Mouse (Mus musculus): Measurements from ENCODE around the gene Gm20388. TPM values are rescaled to one million over a fixed set of nuclear protein-coding genes. Genes with fewer than 3 reads are reported as not detected.

The Gm20388 gene
- polyA plus RNA-seq, 1 experiment, result 18.7 TPM

DNA sequence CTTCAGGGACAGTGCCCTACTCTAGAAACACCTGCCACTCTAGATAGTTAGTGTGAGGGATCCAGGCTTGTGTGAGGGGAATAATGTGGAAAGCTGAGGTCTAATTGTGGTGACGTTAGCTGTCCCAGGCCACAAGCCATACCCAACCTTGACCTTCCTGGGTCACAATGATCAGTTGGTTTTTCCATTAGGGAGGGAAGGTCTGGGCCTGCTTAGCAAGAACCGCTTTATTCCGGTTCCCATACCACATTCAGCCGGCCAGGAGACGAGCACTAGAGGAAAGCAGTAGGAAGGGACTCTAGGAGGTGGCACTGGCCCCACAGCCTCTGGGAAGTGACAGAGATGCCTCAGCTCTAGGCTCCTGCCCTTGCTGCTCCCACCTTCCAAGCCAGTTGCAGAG lies 253.4 kb downstream of the Gm20388 start:
- no peaks in the 10 kb centered on the region for H3K27me3 ChIP-seq (ENCODE audit: control insufficient read depth, insufficient read depth, low read length)
- TF ChIP-seq CTCF (IDR thresholded peaks at IDR 0.05; ENCODE audit: borderline replicate concordance, insufficient read depth, low read depth, low read length), result no peak
- H3K4me1 ChIP-seq (ENCODE audit: control insufficient read depth, insufficient read depth, low read length), result peaks cover 61% of the 10 kb centered on the region
- DNase-seq, result no peak
- H3K4me3 ChIP-seq (replicated peaks; ENCODE audit: insufficient read depth, low read depth, low read length), result no peak overlapping the region
- no peak overlapping the region for H3K27ac ChIP-seq (ENCODE audit: insufficient read depth, low read length)
- 91% methylated on average over 5 of the region's 5 CpGs for WGBS

DNA sequence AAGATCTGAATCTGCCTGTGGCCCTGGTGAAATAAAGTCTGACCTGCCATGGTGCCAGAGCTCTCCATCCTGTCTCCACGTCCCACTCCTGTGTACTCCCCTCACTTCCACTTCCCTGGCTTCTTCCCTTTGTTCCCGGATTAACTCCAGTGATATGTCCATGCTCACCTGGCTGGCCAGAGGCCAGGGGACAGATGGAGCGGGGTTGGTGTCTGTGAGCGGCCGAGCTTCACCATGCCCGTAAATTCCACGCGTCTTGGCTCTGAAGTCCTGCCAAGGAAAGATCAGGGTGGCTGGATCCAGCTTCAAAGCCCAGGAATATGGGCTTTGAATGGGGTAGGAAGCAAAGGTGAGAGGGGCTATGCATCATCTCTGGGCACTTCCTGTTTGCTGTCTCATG lies 256.5 kb downstream of the Gm20388 start:
- Histone ChIP-seq H3K27ac (ENCODE audit: insufficient read depth, low read length) (no peak overlapping the region), H3K27me3 (ENCODE audit: control insufficient read depth, insufficient read depth, low read length) (no peaks in the 10 kb centered on the region), H3K4me1 (ENCODE audit: control insufficient read depth, insufficient read depth, low read length) (peaks cover 30% of the 10 kb centered on the region), H3K4me3 (replicated peaks; ENCODE audit: insufficient read depth, low read depth, low read length) (no peak overlapping the region)
- peak; percentile 76 to 81 for DNase-seq
- 8% methylated on average over 8 of the region's 8 CpGs for WGBS
- TF ChIP-seq POLR2A (IDR thresholded peaks at IDR 0.05; ENCODE audit: borderline replicate concordance, insufficient read depth, low read length), result no peak
- TF ChIP-seq CTCF (IDR thresholded peaks at IDR 0.05; ENCODE audit: borderline replicate concordance, insufficient read depth, low read depth, low read length), result no peak

GRCm38 (mm10) chr8:120167821-120168220 lies 257.2 kb downstream of the Gm20388 start:
- Histone ChIP-seq H3K27me3 (ENCODE audit: control insufficient read depth, insufficient read depth, low read length) (no peaks in the 10 kb centered on the region), H3K4me1 (ENCODE audit: control insufficient read depth, insufficient read depth, low read length) (peaks cover 23% of the 10 kb centered on the region), H3K27ac (ENCODE audit: insufficient read depth, low read length) (no peak overlapping the region), H3K4me3 (replicated peaks; ENCODE audit: insufficient read depth, low read depth, low read length) (no peak overlapping the region)
- TF ChIP-seq POLR2A (IDR thresholded peaks at IDR 0.05; ENCODE audit: borderline replicate concordance, insufficient read depth, low read length) (no peak), CTCF (IDR thresholded peaks at IDR 0.05; ENCODE audit: borderline replicate concordance, insufficient read depth, low read depth, low read length) (no peak)
- WGBS, result 20% methylated on average over 5 of the region's 5 CpGs
- DNase-seq, result peak in 1 of 2 experiments; percentile 49

- WGBS, result 67% methylated on average over 8 of the region's 8 CpGs
- no peaks in the 10 kb centered on the region for H3K27me3 ChIP-seq (ENCODE audit: control insufficient read depth, insufficient read depth, low read length)
- TF ChIP-seq POLR2A (IDR thresholded peaks at IDR 0.05; ENCODE audit: borderline replicate concordance, insufficient read depth, low read length) (no peak), CTCF (IDR thresholded peaks at IDR 0.05; ENCODE audit: borderline replicate concordance, insufficient read depth, low read depth, low read length) (no peak)
- no peak overlapping the region for H3K27ac ChIP-seq (ENCODE audit: insufficient read depth, low read length)
- peaks cover 24% of the 10 kb centered on the region for H3K4me1 ChIP-seq (ENCODE audit: control insufficient read depth, insufficient read depth, low read length)
- DNase-seq, result no peak
- H3K4me3 ChIP-seq (replicated peaks; ENCODE audit: insufficient read depth, low read depth, low read length), result no peak overlapping the region
These were observed 258.5 kb downstream of the Gm20388 start for GRCm38 (mm10) chr8:120169119-120169518.

DNA sequence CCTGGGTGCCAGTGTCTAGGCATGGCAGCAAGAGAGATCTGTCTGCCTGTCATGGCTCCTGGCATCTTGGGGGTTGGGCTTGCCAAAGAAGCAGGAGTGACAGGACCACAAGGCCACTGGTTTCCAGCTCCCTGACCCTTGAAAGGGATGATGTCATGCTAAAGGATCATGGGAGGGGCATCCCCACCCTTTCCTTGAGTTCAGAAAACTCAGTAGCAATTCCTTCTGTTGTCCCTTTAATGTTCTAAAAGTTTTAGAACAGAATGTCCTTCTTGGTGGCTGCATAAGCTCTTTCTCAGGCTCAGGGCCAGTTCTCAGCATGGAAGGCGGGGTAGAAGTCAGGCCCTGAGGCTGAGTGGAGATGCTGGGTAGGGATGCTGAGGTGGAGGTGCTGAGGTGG lies 262.6 kb downstream of the Gm20388 start:
- no peak for TF ChIP-seq CTCF (IDR thresholded peaks at IDR 0.05; ENCODE audit: borderline replicate concordance, insufficient read depth, low read depth, low read length)
- no peak for TF ChIP-seq POLR2A (IDR thresholded peaks at IDR 0.05; ENCODE audit: borderline replicate concordance, insufficient read depth, low read length)
- 100% methylated on average over 1 of the region's 1 CpGs for WGBS
- H3K27me3 ChIP-seq (ENCODE audit: control insufficient read depth, insufficient read depth, low read length), result no peaks in the 10 kb centered on the region

GRCm38 (mm10) chr8:120174606-120175005 lies 264.0 kb downstream of the Gm20388 start:
- Histone ChIP-seq H3K27me3 (ENCODE audit: control insufficient read depth, insufficient read depth, low read length) (no peaks in the 10 kb centered on the region), H3K4me3 (replicated peaks; ENCODE audit: insufficient read depth, low read depth, low read length) (no peak overlapping the region), H3K4me1 (ENCODE audit: control insufficient read depth, insufficient read depth, low read length) (peaks cover 18% of the 10 kb centered on the region), H3K27ac (ENCODE audit: insufficient read depth, low read length) (no peak overlapping the region)
- 23% methylated on average over 18 of the region's 18 CpGs for WGBS
- no peak for DNase-seq
- no peak for TF ChIP-seq POLR2A (IDR thresholded peaks at IDR 0.05; ENCODE audit: borderline replicate concordance, insufficient read depth, low read length)
- TF ChIP-seq CTCF (IDR thresholded peaks at IDR 0.05; ENCODE audit: borderline replicate concordance, insufficient read depth, low read depth, low read length), result no peak

More for the DNA sequence above, 262.6 kb downstream of the Gm20388 start:
- DNase-seq, result no peak
- H3K4me1 ChIP-seq (ENCODE audit: control insufficient read depth, insufficient read depth, low read length), result peaks cover 22% of the 10 kb centered on the region
- H3K27ac ChIP-seq (ENCODE audit: insufficient read depth, low read length), result no peak overlapping the region
- H3K4me3 ChIP-seq (replicated peaks; ENCODE audit: insufficient read depth, low read depth, low read length), result no peak overlapping the region

- TF ChIP-seq CTCF (IDR thresholded peaks at IDR 0.05; ENCODE audit: borderline replicate concordance, insufficient read depth, low read depth, low read length), result no peak
- no peak for TF ChIP-seq POLR2A (IDR thresholded peaks at IDR 0.05; ENCODE audit: borderline replicate concordance, insufficient read depth, low read length)
- Histone ChIP-seq H3K4me1 (ENCODE audit: control insufficient read depth, insufficient read depth, low read length) (peaks cover 18% of the 10 kb centered on the region), H3K4me3 (replicated peaks; ENCODE audit: insufficient read depth, low read depth, low read length) (no peak overlapping the region), H3K27me3 (ENCODE audit: control insufficient read depth, insufficient read depth, low read length) (no peaks in the 10 kb centered on the region), H3K27ac (ENCODE audit: insufficient read depth, low read length) (no peak overlapping the region)
- 75% methylated on average over 4 of the region's 4 CpGs for WGBS
- no peak for DNase-seq
These were observed 266.0 kb downstream of the Gm20388 start for GRCm38 (mm10) chr8:120176605-120177004.

GRCm38 (mm10) chr8:120177318-120178123 lies 266.9 kb downstream of the Gm20388 start, which contains the start of gene Fam92b:
TSS of gene Fam92b (minus strand) at chr8:120177466.
- H3K27ac ChIP-seq (ENCODE audit: insufficient read depth, low read length), result no peak within 1 kb of the TSS
- H3K4me1 ChIP-seq (ENCODE audit: control insufficient read depth, insufficient read depth, low read length), result peaks cover 18% of the 10 kb centered on the region
- H3K27me3 ChIP-seq (ENCODE audit: control insufficient read depth, insufficient read depth, low read length), result no peaks in the 10 kb centered on the region
- DNase-seq, result peak in 1 of 2 experiments; percentile 63
- 11% methylated on average over 25 of the region's 26 CpGs for WGBS
- TF ChIP-seq POLR2A (IDR thresholded peaks at IDR 0.05; ENCODE audit: borderline replicate concordance, insufficient read depth, low read length), result no peak
- no peak for TF ChIP-seq CTCF (IDR thresholded peaks at IDR 0.05; ENCODE audit: borderline replicate concordance, insufficient read depth, low read depth, low read length)
- H3K4me3 ChIP-seq (replicated peaks; ENCODE audit: insufficient read depth, low read depth, low read length), result no peak within 1 kb of the TSS
